Mouse (Mus musculus) left cerebral cortex, postnatal 25 days (tissue): ENCODE data around the gene Dmrtb1. TPM values are rescaled to one million over a fixed set of nuclear protein-coding genes. Genes with fewer than 3 reads are reported as not detected.
A peak's percentile ranks its signal among the peaks of the same experiment; 100 is the strongest.

Source experiments
- DNase-seq, 2 experiments: peaks; one replicate each; pipeline ENCODE4 v3.0.0; 2022; ENCODE audit warnings: low spot score in 2 of 2, mixed read lengths in 1 of 2
- intact Hi-C: fragments of 180-260 bp; cut with DNase I; formaldehyde crosslinking; loops from one replicate; pipeline ENCODE4 v1.15.1; 2025
- total RNA-seq, 2 experiments: library from RNA; stranded (reverse); gene quantifications; 2 replicates each; pipeline ENCODE4 v1.2.3; 2021

Gene Dmrtb1
- total RNA-seq, 2 experiments from 2014 or later, result 0.76 to 1.1 TPM

DNA sequence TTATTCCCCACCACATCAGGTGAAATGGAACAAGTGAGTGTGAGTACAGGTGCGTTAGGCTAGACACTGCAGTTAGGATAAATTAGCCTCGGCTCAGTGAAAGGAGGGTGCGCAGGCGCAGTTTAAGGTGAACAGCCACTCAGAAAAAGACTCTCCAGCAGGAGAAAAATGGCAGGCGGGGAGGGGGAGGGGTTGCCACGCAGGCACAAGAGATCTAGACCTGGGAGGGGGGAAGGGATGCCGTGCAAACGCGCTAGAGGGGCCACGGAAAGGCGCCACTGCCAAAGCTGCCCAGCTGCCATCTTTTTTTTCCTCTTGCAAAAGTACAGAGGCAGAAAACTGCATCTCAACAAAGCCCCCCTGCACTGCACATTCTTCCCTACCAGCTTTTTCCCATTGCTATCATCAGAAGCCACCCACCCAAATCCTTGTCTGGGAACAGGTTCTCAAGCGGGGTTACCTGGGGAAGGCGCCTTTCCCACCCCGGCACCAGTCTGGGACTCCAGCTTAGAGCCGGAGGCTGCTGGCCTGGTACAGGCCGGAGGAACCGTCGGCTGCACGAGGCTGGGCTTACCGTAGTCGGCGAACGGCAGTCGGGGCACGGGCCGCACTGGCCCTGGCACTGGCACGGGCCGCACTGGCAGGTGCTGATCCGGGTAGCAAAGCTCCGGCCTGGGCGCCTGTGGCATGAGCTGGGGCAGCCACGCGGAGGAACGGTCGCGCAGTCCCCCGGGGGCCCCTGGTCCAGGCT, 849 bp downstream of the Dmrtb1 start:
- intact Hi-C loops, result no loop called here
- no peak for DNase-seq

DNA sequence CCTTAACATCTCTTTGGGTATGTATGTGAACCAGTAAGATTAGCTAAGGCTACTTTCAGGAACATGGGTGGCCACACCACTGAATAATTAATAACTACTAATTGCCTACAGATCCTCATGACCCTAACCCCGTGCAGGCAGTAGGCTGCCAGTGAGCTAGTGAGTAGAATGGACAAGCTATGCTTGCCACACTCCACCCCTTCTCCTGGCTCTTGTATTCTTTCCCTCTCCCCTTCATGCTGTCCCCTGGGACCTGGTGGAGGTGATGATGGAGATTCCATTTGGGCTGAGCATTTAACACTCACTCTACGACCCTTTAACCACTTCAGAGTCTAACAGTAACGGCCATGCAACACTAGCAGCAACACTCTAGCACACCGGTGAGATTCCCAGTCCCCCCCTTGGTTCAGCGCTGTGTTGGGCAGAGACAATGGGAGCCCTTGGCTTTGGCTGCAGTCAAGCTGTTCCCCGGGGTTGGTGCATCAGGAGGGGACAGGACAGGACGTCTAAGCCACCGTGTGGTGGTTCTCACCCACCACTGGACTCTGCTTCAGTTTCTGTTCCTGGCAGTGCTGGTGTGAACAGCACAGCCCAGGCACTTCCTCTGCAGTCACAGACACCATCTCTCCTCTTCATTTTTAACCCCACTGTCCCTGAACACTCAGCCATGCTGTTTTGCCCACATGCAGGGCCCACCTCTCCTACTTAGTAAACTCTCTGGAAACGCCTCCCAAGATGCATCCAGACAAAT, 2.8 kb downstream of the Dmrtb1 start:
- DNase-seq, result no peak
- intact Hi-C loops, result no loop called here

DNA sequence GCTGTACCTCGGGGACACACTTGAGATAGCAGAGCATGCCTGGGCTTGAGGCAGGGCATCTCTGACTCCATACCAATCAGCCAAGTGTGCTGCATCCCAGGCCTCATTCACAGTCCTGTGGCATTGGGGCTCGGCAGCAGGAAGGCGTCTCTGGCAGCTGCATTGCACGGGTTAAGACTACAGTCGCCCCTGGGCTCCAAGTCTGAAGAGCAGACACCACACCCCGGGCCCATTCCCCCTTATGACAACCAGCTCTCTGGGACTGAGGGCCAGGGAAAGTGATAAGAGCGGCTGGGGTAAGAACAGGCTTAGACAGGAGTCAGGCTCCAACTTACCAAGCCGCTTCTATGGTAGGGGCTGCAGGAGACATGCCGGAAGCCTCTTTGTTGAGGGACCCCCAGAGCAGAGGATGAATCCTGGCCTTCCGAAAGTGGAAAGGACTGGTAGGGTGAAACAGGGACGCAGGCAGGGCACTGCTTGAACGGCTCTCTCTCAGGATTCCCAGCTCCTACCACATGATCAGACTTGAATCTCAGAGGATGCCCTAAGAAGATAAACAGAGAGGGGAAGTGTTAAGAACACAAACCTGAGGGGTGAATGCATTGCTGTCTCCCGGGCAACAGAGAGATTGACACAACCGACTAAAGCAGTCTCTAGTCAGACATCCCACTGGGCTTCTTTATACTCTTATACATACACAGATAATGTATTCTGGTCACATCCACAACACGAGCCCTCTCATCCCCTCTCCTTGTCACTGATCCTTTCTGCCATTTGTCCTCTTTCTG, 3.5 kb downstream of the Dmrtb1 start:
- intact Hi-C loops, result no loop called here
- no peak for DNase-seq

DNA sequence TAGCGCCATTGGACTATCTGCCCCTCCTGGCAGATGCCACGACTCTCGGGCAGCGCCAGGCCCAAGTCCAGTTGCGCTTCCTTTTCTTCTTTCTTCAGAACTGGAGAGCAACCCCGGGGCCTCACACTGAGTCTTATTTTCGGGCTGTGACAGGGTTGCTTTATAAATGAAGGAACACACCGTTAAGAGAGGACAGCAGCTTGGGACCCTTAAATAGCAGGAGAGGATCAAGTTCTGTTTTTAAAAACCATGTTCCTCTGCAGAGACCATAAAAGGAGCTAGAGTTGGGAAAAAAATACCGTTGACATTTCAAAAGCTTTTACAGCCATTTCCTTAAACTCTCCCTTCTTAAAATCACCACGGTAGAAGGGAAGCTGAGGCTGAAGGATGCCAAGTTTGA, 8.4 kb downstream of the Dmrtb1 start:
- intact Hi-C loops, result no loop called here
- peak in 1 of 2 experiments; percentile 70 for DNase-seq

GRCm38 (mm10) chr4:107674322-107674644, 9.7 kb downstream of the Dmrtb1 start:
- DNase-seq, result no peak
- intact Hi-C loops, result no loop called here

GRCm38 (mm10) chr4:107673638-107674321, 10.2 kb downstream of the Dmrtb1 start:
- peak; percentile 87 to 90 for DNase-seq
- intact Hi-C loops, result no loop called here

- no peak for DNase-seq
- intact Hi-C loops, result no loop called here
Observed at GRCm38 (mm10) chr4:107670731-107671130, 13.3 kb downstream of the Dmrtb1 start.

GRCm38 (mm10) chr4:107668514-107668913, 15.5 kb downstream of the Dmrtb1 start:
- no peak for DNase-seq
- intact Hi-C loops, result no loop called here

GRCm38 (mm10) chr4:107660649-107661048, 23.4 kb downstream of the Dmrtb1 start:
- intact Hi-C loops, result no loop called here
- DNase-seq, result no peak

- no peak for DNase-seq
- intact Hi-C loops, result loop anchor here (1.0 to 10.0 kb wide), 4 partner anchors 167 to 398 kb away; partner anchors contain the start of genes Hspb11 and Lrrc42
Observed at GRCm38 (mm10) chr4:107653280-107653643, 30.8 kb downstream of the Dmrtb1 start.

- intact Hi-C loops, result loop anchor here (1.0 to 10.0 kb wide), 4 partner anchors 166 to 398 kb away; partner anchors contain the start of genes Hspb11 and Lrrc42
- DNase-seq, result peak; percentile 83 to 90
Observed at GRCm38 (mm10) chr4:107652598-107653279, 31.3 kb downstream of the Dmrtb1 start.

DNA sequence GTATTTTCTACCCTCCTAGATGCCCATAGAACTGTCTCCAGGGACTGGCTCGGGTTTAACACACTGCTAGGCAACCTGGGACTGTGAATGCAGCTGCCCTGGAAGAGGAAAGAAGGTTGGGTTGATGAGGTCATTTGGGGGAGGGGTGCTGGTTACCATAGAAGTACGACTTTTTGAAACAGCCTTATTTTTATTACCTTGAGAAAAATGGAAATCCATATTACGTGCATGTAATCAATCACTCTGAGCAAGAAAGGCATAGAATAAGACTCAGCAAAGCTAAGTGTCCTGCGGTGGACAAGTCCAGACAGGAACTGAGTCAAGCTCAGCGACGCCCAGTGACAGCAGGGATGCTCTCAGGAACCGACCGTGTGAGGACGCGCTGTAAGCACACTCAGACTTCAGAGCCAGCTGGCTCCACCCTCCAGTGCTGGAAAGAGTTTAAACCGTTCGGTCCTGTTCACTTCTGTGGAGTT, 33.0 kb downstream of the Dmrtb1 start:
- intact Hi-C loops, result loop anchor here (5.0 to 10.0 kb wide), 3 partner anchors 229 to 396 kb away; partner anchors contain the start of genes Hspb11 and Lrrc42

GRCm38 (mm10) chr4:107648959-107649485, 35.0 kb downstream of the Dmrtb1 start:
- intact Hi-C loops, result no loop called here

More for the DNA sequence above, 33.0 kb downstream of the Dmrtb1 start:
- DNase-seq, result no peak

GRCm38 (mm10) chr4:107641624-107642023, 42.4 kb downstream of the Dmrtb1 start:
- DNase-seq, result no peak
- intact Hi-C loops, result no loop called here

More at GRCm38 (mm10) chr4:107648959-107649485, 35.0 kb downstream of the Dmrtb1 start:
- no peak for DNase-seq

DNA sequence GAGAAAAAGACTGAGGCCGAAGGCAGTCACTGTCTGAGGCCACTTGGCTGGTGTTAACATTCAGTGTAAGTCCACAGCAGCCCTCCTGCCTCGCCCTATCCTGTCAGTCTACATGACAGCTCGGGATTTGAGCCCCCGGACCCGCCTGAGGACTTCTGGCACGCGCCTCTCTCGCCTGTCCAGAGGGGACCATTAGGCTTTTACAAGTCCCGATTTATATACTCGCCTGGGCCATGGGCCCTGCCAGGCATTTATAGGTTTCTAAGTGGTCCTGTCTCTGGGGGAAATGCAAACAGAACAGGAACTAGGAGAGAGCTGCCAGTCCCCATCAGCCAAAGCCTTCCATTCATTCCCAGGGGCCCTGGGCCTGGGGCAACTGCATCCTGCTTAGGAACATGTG, 45.7 kb downstream of the Dmrtb1 start:
- DNase-seq, result no peak
- intact Hi-C loops, result loop anchor here (5.0 kb wide), 1 partner anchor 151 kb away; no protein-coding TSS in a partner anchor

GRCm38 (mm10) chr4:107637670-107638069, 46.4 kb downstream of the Dmrtb1 start:
- peak in 1 of 2 experiments; percentile 40 for DNase-seq
- intact Hi-C loops, result loop anchor here (5.0 kb wide), 1 partner anchor 150 kb away; no protein-coding TSS in a partner anchor

DNA sequence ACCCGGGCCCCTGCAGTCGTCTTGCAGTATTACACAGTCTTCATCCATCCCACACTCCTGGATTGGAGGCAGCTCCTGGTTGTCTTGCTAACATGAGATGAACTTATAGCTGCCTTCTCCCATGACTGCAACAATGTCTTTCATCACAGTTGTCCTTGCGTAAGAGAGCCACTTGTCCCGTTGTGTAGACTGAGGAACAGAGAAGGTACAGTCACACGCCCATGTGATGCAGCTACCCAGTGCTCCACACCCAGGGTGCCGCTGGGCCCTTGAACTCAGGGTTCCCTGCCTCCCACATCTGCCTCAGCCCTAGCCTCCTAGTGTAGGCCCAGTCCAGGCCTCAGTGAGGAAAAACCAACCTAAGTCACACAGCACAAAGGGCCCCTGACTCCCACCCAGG, 47.9 kb downstream of the Dmrtb1 start:
- intact Hi-C loops, result loop anchor here (5.0 kb wide), 1 partner anchor 149 kb away; no protein-coding TSS in a partner anchor
- DNase-seq, result no peak

DNA sequence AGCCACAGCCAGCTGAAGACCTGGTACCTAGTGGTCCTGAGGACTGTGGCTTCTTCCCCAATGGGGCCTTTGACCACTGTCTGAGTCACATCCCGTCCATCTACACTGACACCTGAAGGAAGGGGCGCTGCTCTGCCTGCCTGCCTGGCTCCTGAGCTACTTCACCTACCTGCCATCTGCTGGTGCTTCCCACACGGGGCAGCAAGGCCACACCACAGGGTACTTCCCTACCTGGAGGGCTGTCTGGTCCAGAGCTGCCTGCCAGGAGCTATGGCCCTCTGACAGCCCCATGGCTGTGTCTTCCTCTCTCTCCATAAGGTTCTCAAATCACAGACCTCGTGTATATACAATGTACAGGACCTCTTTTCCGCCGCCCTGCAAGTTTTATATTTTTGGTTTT, 49.4 kb downstream of the Dmrtb1 start:
- intact Hi-C loops, result loop anchor here (5.0 kb wide), 1 partner anchor 147 kb away; no protein-coding TSS in a partner anchor
- no peak for DNase-seq
